Mouse (Mus musculus): ENCODE data around the gene Fgfr1op. TPM values are rescaled to one million over a fixed set of nuclear protein-coding genes. Genes with fewer than 3 reads are reported as not detected.

The Fgfr1op gene
- total and polyA plus RNA-seq, 3 experiments = 13.7 to 47.3 (median 24.8) TPM

DNA sequence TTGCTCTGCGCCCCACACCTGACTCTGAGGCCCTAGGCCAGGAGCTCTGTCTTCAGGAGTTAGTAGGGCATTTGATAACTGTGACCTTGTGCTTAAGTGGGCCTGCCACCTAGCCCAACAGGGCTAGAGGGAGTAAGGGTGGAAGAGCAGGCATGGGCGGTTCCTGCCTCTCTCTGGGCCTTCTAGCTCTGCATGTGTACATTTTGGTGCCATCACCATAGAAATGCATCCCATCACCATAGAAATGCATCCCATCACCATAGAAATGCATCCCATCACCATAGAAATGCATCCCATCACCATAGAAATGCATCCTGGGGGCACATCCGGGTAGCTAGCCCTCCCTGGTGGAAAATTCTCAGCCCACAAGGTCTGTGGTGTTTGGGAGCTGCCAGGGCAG is 74.3 kb downstream of the Fgfr1op start:
- H3K4me1 ChIP-seq (ENCODE audit: insufficient read depth, low read depth, low read length) = no peaks in the 10 kb centered on the region
- no peak for ATAC-seq (ENCODE audit: extremely low read depth, insufficient number of reproducible peaks, low FRiP score, poor library complexity, severe bottlenecking)
- no peaks in the 10 kb centered on the region for H3K9me3 ChIP-seq (replicated peaks)
- TF ChIP-seq GATA1 (IDR thresholded peaks at IDR 0.05; ENCODE audit: borderline replicate concordance, low read length) (no peak), CTCF (IDR thresholded peaks at IDR 0.05; ENCODE audit: low read depth, low read length) (no peak)
- peaks cover 11% of the 10 kb centered on the region for H3K27me3 ChIP-seq (ENCODE audit: insufficient read depth, low read length)
- no peak overlapping the region for H3K4me3 ChIP-seq (ENCODE audit: low read depth, low read length)
- no peaks in the 10 kb centered on the region for H3K36me3 ChIP-seq (replicated peaks)
- DNase-seq (ENCODE audit: low spot score) = no peak

DNA sequence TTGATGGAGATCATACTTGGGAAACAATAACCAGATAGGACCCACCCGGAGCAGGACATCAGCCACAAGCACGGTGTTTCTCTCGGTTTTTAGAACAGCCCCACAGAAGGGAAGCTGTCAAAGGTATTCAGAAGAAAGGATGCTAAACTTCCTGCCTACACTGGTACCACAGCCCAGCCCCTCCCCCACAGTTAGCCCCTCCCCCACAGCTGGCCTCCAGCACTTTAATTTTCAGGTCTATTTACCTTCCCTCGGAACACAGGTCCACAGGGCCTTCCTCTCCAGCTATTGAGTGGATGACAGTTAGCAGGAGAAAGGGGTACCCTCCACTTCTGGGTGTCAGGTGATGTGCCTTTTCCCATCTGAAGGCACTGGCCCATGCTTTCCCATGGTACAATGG is 75.2 kb downstream of the Fgfr1op start:
- Histone ChIP-seq H3K9me3 (replicated peaks) (no peaks in the 10 kb centered on the region), H3K4me3 (ENCODE audit: low read depth, low read length) (no peak overlapping the region), H3K27me3 (ENCODE audit: insufficient read depth, low read length) (peaks cover 7% of the 10 kb centered on the region), H3K4me1 (ENCODE audit: insufficient read depth, low read depth, low read length) (no peaks in the 10 kb centered on the region), H3K36me3 (replicated peaks) (no peaks in the 10 kb centered on the region)
- no peak for ATAC-seq (ENCODE audit: extremely low read depth, insufficient number of reproducible peaks, low FRiP score, poor library complexity, severe bottlenecking)
- no peak for DNase-seq (ENCODE audit: low spot score)
- TF ChIP-seq CTCF (IDR thresholded peaks at IDR 0.05; ENCODE audit: low read depth, low read length) (no peak), GATA2 (IDR thresholded peaks at IDR 0.05; ENCODE audit: borderline replicate concordance, low read depth, low read length) (no peak), GATA1 (IDR thresholded peaks at IDR 0.05; ENCODE audit: borderline replicate concordance, low read length) (no peak), TAL1 (conservative IDR thresholded peaks at IDR 0.05; ENCODE audit: low read depth, low read length) (no peak), POLR2AphosphoS5 (IDR thresholded peaks at IDR 0.05; ENCODE audit: insufficient replicate concordance, low read depth, low read length) (no peak)

DNA sequence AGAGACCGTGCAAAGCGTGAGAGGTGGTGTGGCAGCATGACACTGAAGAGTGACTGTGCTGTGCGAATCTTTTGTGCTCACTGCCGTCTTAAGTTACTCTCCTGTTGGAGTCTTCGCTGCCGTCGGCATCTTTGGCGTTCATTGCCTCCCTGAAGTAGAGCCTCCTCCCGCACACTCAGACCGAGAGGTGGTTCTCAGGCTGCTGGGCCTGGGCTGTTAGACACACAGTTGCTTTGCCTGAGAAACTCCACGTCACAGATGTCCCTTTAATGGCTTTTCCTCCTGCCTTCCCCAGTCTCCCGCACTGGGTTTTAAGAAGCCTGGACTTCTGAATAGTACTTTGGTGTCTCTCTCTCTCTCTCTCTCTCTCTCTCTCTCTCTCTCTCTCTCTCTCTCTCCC is 76.3 kb downstream of the Fgfr1op start:
- Histone ChIP-seq H3K9me3 (replicated peaks) (no peaks in the 10 kb centered on the region), H3K27me3 (ENCODE audit: insufficient read depth, low read length) (peaks cover 5% of the 10 kb centered on the region), H3K36me3 (replicated peaks) (no peaks in the 10 kb centered on the region), H3K4me1 (ENCODE audit: insufficient read depth, low read depth, low read length) (no peaks in the 10 kb centered on the region), H3K4me3 (ENCODE audit: low read depth, low read length) (no peak overlapping the region)
- TF ChIP-seq CTCF (IDR thresholded peaks at IDR 0.05; ENCODE audit: low read depth, low read length) = no peak
- no peak for TF ChIP-seq TAL1 (conservative IDR thresholded peaks at IDR 0.05; ENCODE audit: low read depth, low read length)
- no peak for TF ChIP-seq GATA2 (IDR thresholded peaks at IDR 0.05; ENCODE audit: borderline replicate concordance, low read depth, low read length)
- TF ChIP-seq POLR2AphosphoS5 (IDR thresholded peaks at IDR 0.05; ENCODE audit: insufficient replicate concordance, low read depth, low read length) = no peak
- no peak for TF ChIP-seq GATA1 (IDR thresholded peaks at IDR 0.05; ENCODE audit: borderline replicate concordance, low read length)
- no peak for DNase-seq (ENCODE audit: low spot score)
- no peak for ATAC-seq (ENCODE audit: extremely low read depth, insufficient number of reproducible peaks, low FRiP score, poor library complexity, severe bottlenecking)

DNA sequence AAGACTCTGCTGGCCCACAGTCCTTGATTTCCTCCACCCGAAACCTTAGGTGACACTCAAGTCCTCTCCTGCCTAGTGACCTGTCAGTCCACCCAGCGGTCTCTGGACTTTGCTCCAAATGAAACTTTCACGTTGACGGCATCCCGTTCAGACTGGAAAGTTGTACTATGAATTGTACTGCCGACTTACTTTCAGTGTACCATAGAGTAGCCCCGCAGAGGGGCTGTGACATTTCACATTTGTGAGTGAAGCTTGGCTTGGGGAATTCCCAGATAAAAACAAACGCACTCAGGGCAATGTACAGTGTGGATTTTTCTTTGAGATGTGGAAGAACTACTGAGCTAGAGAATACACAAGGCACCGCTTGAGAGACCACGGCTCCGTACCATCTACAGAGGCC is 76.9 kb downstream of the Fgfr1op start:
- DNase-seq (ENCODE audit: low spot score) = no peak
- no peak for TF ChIP-seq GATA2 (IDR thresholded peaks at IDR 0.05; ENCODE audit: borderline replicate concordance, low read depth, low read length)
- no peak for TF ChIP-seq CTCF (IDR thresholded peaks at IDR 0.05; ENCODE audit: low read depth, low read length)
- no peak for TF ChIP-seq GATA1 (IDR thresholded peaks at IDR 0.05; ENCODE audit: borderline replicate concordance, low read length)
- TF ChIP-seq POLR2AphosphoS5 (IDR thresholded peaks at IDR 0.05; ENCODE audit: insufficient replicate concordance, low read depth, low read length) = no peak
- TF ChIP-seq TAL1 (conservative IDR thresholded peaks at IDR 0.05; ENCODE audit: low read depth, low read length) = no peak
- Histone ChIP-seq H3K4me1 (ENCODE audit: insufficient read depth, low read depth, low read length) (no peaks in the 10 kb centered on the region), H3K36me3 (replicated peaks) (no peaks in the 10 kb centered on the region), H3K4me3 (ENCODE audit: low read depth, low read length) (no peak overlapping the region), H3K9me3 (replicated peaks) (no peaks in the 10 kb centered on the region), H3K27me3 (ENCODE audit: insufficient read depth, low read length) (peaks cover 5% of the 10 kb centered on the region)
- no peak for ATAC-seq (ENCODE audit: extremely low read depth, insufficient number of reproducible peaks, low FRiP score, poor library complexity, severe bottlenecking)

DNA sequence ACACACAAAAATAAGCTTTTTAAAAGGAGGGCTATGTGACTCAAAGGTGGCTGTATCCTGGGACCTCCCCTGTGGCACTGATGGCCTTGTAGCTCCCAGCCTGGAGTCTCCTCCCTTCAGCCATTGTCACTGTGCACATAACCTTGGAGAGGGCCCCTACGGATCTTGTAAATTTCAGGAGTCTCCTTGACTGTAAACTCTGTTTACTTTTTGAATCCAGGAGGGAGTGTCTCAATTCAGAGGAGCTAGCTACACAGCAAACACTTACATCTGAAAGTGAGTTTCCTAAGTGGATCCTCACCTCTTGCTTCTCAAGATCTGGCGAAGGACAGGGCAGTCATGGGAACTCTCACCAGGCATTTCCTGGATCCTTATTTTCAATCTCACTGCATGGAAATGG is 78.8 kb downstream of the Fgfr1op start:
- Histone ChIP-seq H3K27me3 (ENCODE audit: insufficient read depth, low read length) (peaks cover 6% of the 10 kb centered on the region), H3K4me1 (ENCODE audit: insufficient read depth, low read depth, low read length) (no peaks in the 10 kb centered on the region), H3K36me3 (replicated peaks) (no peaks in the 10 kb centered on the region), H3K4me3 (ENCODE audit: low read depth, low read length) (no peak overlapping the region), H3K9me3 (replicated peaks) (no peaks in the 10 kb centered on the region)
- no peak for DNase-seq (ENCODE audit: low spot score)
- ATAC-seq (ENCODE audit: extremely low read depth, insufficient number of reproducible peaks, low FRiP score, poor library complexity, severe bottlenecking) = no peak
- TF ChIP-seq TAL1 (conservative IDR thresholded peaks at IDR 0.05; ENCODE audit: low read depth, low read length) = no peak
- no peak for TF ChIP-seq POLR2AphosphoS5 (IDR thresholded peaks at IDR 0.05; ENCODE audit: insufficient replicate concordance, low read depth, low read length)
- no peak for TF ChIP-seq CTCF (IDR thresholded peaks at IDR 0.05; ENCODE audit: low read depth, low read length)
- TF ChIP-seq GATA2 (IDR thresholded peaks at IDR 0.05; ENCODE audit: borderline replicate concordance, low read depth, low read length) = no peak
- no peak for TF ChIP-seq GATA1 (IDR thresholded peaks at IDR 0.05; ENCODE audit: borderline replicate concordance, low read length)

DNA sequence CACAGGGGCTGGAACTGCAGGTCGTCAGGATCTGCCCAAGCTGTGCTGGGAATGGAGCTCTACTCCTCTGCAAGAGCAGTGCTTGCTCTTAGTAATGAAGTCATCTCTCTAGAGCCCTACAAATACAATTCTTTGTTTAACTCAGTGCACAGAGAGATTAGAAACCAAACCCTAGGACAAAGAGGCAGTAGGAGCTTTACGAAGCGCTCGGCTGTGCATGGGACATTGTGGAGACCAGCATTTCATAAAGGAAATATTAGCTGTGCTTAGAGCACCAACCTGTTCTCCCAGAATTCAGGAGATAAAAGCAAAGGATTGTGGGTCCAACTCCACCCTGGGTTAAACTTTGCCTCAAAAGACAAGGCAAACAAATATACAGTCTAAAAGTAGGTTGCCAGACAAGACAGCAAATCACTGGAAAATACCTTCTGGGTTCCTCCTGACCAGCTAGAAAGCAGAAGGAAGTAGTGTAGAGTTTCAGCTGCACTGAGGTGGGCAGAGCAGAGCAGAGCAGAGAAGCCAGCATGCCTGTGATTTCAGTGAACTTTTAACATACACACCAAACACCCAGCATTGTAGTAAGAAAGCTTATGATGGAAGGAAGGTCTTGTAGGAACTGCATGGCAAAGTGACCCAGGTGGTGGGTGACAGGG is 80.9 kb downstream of the Fgfr1op start:
- Histone ChIP-seq H3K36me3 (replicated peaks) (no peaks in the 10 kb centered on the region), H3K4me1 (ENCODE audit: insufficient read depth, low read depth, low read length) (no peaks in the 10 kb centered on the region), H3K27me3 (ENCODE audit: insufficient read depth, low read length) (peaks cover 8% of the 10 kb centered on the region), H3K4me3 (ENCODE audit: low read depth, low read length) (no peak overlapping the region), H3K9me3 (replicated peaks) (no peaks in the 10 kb centered on the region)
- DNase-seq (ENCODE audit: low spot score) (no peak), ATAC-seq (ENCODE audit: extremely low read depth, insufficient number of reproducible peaks, low FRiP score, poor library complexity, severe bottlenecking) (no peak)
- TF ChIP-seq POLR2AphosphoS5 (IDR thresholded peaks at IDR 0.05; ENCODE audit: insufficient replicate concordance, low read depth, low read length) = no peak
- TF ChIP-seq TAL1 (conservative IDR thresholded peaks at IDR 0.05; ENCODE audit: low read depth, low read length) = no peak
- TF ChIP-seq GATA2 (IDR thresholded peaks at IDR 0.05; ENCODE audit: borderline replicate concordance, low read depth, low read length) = no peak
- no peak for TF ChIP-seq GATA1 (IDR thresholded peaks at IDR 0.05; ENCODE audit: borderline replicate concordance, low read length)
- TF ChIP-seq CTCF (IDR thresholded peaks at IDR 0.05; ENCODE audit: low read depth, low read length) = no peak

Other genes with a start within 250 kb of the Fgfr1op start
- 7.7 and 12.0 TPM in 2 replicates for gene Tagap, start 239.5 kb upstream of the Fgfr1op start, total RNA-seq (2014; fragmentation: Nextera tagmentation)
- 6.1 and 7.6 TPM in 2 replicates for gene Tagap, start 239.5 kb upstream of the Fgfr1op start, total RNA-seq (2017)
- 0.36 and 0.38 TPM in 2 replicates for gene Tagap, start 239.5 kb upstream of the Fgfr1op start, polyA plus RNA-seq (2012)
- 13.5 and 18.7 TPM in 2 replicates for gene Rsph3a, start 219.9 kb upstream of the Fgfr1op start, total RNA-seq (2014; fragmentation: Nextera tagmentation)
- 11.7 and 14.1 TPM in 2 replicates for gene Rsph3a, start 219.9 kb upstream of the Fgfr1op start, total RNA-seq (2017)
- gene Rsph3a, start 219.9 kb upstream of the Fgfr1op start, polyA plus RNA-seq (2012) = 10.3 and 10.5 TPM in 2 replicates
- not detected in 2 replicates for gene Gm49673, start 17.7 kb upstream of the Fgfr1op start, total RNA-seq (2014; fragmentation: Nextera tagmentation)
- gene Gm49673, start 17.7 kb upstream of the Fgfr1op start, total RNA-seq (2017) = not detected in 2 replicates
- 0.19 TPM in 1 of 2 replicates, not detected in the other for gene Gm49673, start 17.7 kb upstream of the Fgfr1op start, polyA plus RNA-seq (2012)
- 10.5 and 11.6 TPM in 2 replicates for gene Rnaset2a, start 17.4 kb upstream of the Fgfr1op start, total RNA-seq (2014; fragmentation: Nextera tagmentation)
- 22.3 and 22.7 TPM in 2 replicates for gene Rnaset2a, start 17.4 kb upstream of the Fgfr1op start, total RNA-seq (2017)
- 26.5 and 29.9 TPM in 2 replicates for gene Rnaset2a, start 17.4 kb upstream of the Fgfr1op start, polyA plus RNA-seq (2012)
- gene Ccr6, start 70.5 kb downstream of the Fgfr1op start, total RNA-seq (2014; fragmentation: Nextera tagmentation) = not detected in 2 replicates
- not detected in 2 replicates for gene Ccr6, start 70.5 kb downstream of the Fgfr1op start, total RNA-seq (2017)
- gene Ccr6, start 70.5 kb downstream of the Fgfr1op start, polyA plus RNA-seq (2012) = not detected in 2 replicates
- gene Mpc1, start 117.4 kb downstream of the Fgfr1op start, total RNA-seq (2014; fragmentation: Nextera tagmentation) = 48.2 and 59.4 TPM in 2 replicates
- 89.6 and 109 TPM in 2 replicates for gene Mpc1, start 117.4 kb downstream of the Fgfr1op start, total RNA-seq (2017)
- 14.7 and 17.5 TPM in 2 replicates for gene Mpc1, start 117.4 kb downstream of the Fgfr1op start, polyA plus RNA-seq (2012)
- gene Sft2d1, start 145.6 kb downstream of the Fgfr1op start, total RNA-seq (2014; fragmentation: Nextera tagmentation) = 23.0 and 23.7 TPM in 2 replicates
- 29.1 and 33.8 TPM in 2 replicates for gene Sft2d1, start 145.6 kb downstream of the Fgfr1op start, total RNA-seq (2017)
- 62.6 and 64.1 TPM in 2 replicates for gene Sft2d1, start 145.6 kb downstream of the Fgfr1op start, polyA plus RNA-seq (2012)
- gene Prr18, start 172.0 kb downstream of the Fgfr1op start, total RNA-seq (2014; fragmentation: Nextera tagmentation) = 0.68 TPM in 1 of 2 replicates, not detected in the other
- gene Prr18, start 172.0 kb downstream of the Fgfr1op start, total RNA-seq (2017) = 0.06 and 0.27 TPM in 2 replicates
- gene Prr18, start 172.0 kb downstream of the Fgfr1op start, polyA plus RNA-seq (2012) = 0.27 and 0.29 TPM in 2 replicates
- not detected in 2 replicates for gene T2, start 190.5 kb downstream of the Fgfr1op start, total RNA-seq (2014; fragmentation: Nextera tagmentation)
- not detected in 2 replicates for gene T2, start 190.5 kb downstream of the Fgfr1op start, total RNA-seq (2017)
- gene T2, start 190.5 kb downstream of the Fgfr1op start, polyA plus RNA-seq (2012) = not detected in 2 replicates

Data from G1E (cell line).